Mouse (Mus musculus): ENCODE data around the gene Ppp1r14a. TPM values are rescaled to one million over a fixed set of nuclear protein-coding genes. Genes with fewer than 3 reads are reported as not detected.

Gene Ppp1r14a
- polyA plus RNA-seq, 1 experiment from 2014 or later, result 2.5 TPM

DNA sequence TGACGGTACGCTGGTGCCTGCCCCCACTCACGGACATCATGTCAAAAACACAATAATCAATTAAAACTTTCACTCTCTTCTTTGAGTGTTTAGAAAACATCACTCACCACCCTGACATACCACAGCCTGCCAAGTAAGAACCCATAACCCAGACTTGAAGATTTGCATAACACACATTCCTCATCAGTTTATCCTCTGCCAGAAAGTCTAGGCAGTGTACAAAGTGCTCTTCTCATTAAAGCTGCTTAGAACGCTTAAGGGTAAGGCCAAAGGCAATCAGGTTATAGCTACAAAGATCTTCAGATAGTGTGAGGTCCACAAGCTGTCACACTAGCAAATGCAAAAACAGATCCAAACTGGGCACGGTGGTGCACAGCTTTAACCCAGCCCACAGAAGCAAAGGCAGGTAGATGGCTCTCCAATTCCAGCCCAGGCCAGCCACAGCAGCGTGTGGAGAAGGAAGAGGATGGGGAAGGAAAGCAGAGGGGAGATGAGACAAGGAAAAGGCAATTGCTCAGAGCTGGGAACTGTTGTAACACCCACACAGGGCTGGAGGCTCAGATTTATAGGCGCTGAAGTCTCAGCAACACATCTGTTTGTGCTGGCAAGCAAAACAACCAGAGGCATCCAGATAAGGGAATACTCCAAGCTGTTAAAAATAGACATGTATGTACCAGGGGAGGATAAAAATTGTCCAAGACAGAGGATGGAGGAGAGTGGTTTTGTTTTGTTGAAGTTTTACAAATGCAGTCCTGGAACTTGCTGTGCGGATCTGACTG is 17.2 kb upstream of the Ppp1r14a start:
- Histone ChIP-seq H3K36me3 (ENCODE audit: control insufficient read depth, insufficient read depth, low read length) (no peaks in the 10 kb centered on the region), H3K9me3 (replicated peaks; ENCODE audit: control insufficient read depth, low read length, poor library complexity, severe bottlenecking) (no peaks in the 10 kb centered on the region), H3K9ac (ENCODE audit: low read depth, low read length) (no peak overlapping the region), H3K4me2 (ENCODE audit: low read length) (no peak overlapping the region), H3K4me1 (ENCODE audit: control insufficient read depth, insufficient read depth, low read length) (no peaks in the 10 kb centered on the region), H3K27me3 (ENCODE audit: control insufficient read depth, insufficient read depth, low read depth, low read length) (no peaks in the 10 kb centered on the region), H3K27ac (ENCODE audit: low read length) (no peak overlapping the region), H3K4me3 (ENCODE audit: low read depth, low read length) (no peak overlapping the region)
- 78% methylated on average over 8 of the region's 8 CpGs for WGBS
- ATAC-seq, result no peak

DNA sequence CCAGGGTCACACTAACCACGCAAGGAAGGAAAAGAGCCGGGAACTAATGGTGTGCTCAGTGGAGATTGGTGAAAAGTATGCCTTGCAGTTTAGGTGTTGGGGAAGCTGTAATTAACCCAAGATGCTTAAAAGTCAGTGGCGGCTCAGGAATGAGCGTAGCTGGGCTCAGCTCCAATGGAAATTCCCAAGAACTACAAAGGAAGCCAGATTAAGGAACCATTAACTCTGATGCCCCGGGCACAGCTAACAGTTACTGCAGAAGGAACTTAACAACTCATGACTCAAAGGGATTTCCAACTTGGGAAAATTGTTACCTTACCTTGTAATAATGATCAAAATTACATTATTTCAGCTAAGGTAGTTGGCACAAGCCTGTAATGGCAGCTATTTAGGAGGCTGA is 12.4 kb upstream of the Ppp1r14a start:
- Histone ChIP-seq H3K4me3 (ENCODE audit: low read depth, low read length) (no peak overlapping the region), H3K9ac (ENCODE audit: low read depth, low read length) (no peak overlapping the region), H3K4me2 (ENCODE audit: low read length) (no peak overlapping the region), H3K9me3 (replicated peaks; ENCODE audit: control insufficient read depth, low read length, poor library complexity, severe bottlenecking) (no peaks in the 10 kb centered on the region), H3K27ac (ENCODE audit: low read length) (no peak overlapping the region), H3K4me1 (ENCODE audit: control insufficient read depth, insufficient read depth, low read length) (peaks cover 6% of the 10 kb centered on the region; the same call in 1 of the 2 replicates), H3K27me3 (ENCODE audit: control insufficient read depth, insufficient read depth, low read depth, low read length) (no peaks in the 10 kb centered on the region), H3K36me3 (ENCODE audit: control insufficient read depth, insufficient read depth, low read length) (no peaks in the 10 kb centered on the region)
- no peak for ATAC-seq
- WGBS, result 83% methylated on average over 5 of the region's 5 CpGs

DNA sequence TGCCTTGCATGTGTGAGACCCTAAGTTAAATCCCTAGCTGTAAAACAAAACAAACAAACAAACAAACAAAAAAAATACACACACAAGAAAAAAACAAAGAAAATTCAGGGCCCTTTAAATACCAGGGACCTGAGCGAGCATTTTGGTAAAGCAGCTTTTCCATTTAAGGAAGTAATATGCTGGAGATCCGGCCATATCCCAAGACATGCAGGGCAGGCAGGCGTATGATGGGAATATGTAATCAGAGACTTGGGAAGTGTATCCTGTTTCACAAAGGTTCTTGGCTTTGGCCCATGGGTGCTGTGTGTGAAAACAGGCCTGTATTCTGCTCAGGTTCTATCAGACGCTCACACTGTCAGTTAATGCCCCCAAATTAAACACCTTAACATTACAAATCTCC is 11.6 kb upstream of the Ppp1r14a start:
- no peaks in the 10 kb centered on the region for H3K9me3 ChIP-seq (replicated peaks; ENCODE audit: control insufficient read depth, low read length, poor library complexity, severe bottlenecking)
- ATAC-seq, result no peak
- 91% methylated on average over 4 of the region's 4 CpGs for WGBS
- no peak overlapping the region for H3K9ac ChIP-seq (ENCODE audit: low read depth, low read length)
- H3K27me3 ChIP-seq (ENCODE audit: control insufficient read depth, insufficient read depth, low read depth, low read length), result peaks cover 5% of the 10 kb centered on the region
- no peaks in the 10 kb centered on the region for H3K36me3 ChIP-seq (ENCODE audit: control insufficient read depth, insufficient read depth, low read length)
- no peak overlapping the region for H3K4me2 ChIP-seq (ENCODE audit: low read length)
- peaks cover 11% of the 10 kb centered on the region; the same call in 1 of the 2 replicates for H3K4me1 ChIP-seq (ENCODE audit: control insufficient read depth, insufficient read depth, low read length)
- H3K27ac ChIP-seq (ENCODE audit: low read length), result no peak overlapping the region
- no peak overlapping the region for H3K4me3 ChIP-seq (ENCODE audit: low read depth, low read length)

DNA sequence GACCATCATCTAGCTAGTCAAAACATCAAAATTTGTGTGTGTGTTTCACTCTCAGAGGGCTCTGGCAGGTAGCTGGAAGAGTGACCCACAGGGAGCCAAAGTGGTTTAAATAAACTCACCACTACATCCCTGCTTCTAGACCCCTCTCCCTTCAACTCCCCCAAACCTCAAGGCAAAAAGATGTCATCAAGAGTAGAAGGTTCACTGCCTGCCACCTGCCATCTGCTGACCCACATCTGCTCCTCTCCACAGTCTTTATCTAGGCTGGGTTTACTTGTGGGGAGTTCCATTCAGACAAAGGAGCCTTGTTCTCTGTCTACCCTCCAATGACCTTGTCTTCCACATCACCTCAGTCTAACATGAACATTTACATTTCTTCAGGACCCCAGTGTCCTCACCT is 9.8 kb upstream of the Ppp1r14a start:
- Histone ChIP-seq H3K9ac (ENCODE audit: low read depth, low read length) (no peak overlapping the region), H3K36me3 (ENCODE audit: control insufficient read depth, insufficient read depth, low read length) (no peaks in the 10 kb centered on the region), H3K4me2 (ENCODE audit: low read length) (no peak overlapping the region), H3K9me3 (replicated peaks; ENCODE audit: control insufficient read depth, low read length, poor library complexity, severe bottlenecking) (no peaks in the 10 kb centered on the region), H3K4me1 (ENCODE audit: control insufficient read depth, insufficient read depth, low read length) (peaks cover 11% of the 10 kb centered on the region; the same call in 1 of the 2 replicates), H3K4me3 (ENCODE audit: low read depth, low read length) (no peak overlapping the region), H3K27me3 (ENCODE audit: control insufficient read depth, insufficient read depth, low read depth, low read length) (peaks cover 9% of the 10 kb centered on the region), H3K27ac (ENCODE audit: low read length) (no peak overlapping the region)
- ATAC-seq, result no peak

DNA sequence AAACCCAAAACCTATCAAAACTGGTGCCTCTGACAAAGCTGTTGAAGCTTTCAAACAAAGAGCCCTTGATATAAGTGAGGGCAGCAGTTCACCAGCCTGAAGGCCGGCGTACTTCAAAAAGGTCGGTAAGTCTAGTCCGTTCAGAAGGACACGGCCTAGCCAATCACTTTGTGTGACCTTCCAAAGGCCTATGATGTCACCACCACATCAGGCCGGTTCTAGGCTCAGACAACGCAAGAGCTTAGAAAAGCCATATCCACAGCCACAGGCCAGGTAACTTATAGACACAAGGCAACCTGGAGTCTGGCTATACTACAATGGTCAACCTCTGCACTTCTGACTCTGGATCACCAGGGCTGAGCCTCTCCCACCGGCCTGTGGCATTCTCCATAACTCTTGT is 9.2 kb upstream of the Ppp1r14a start:
- H3K27me3 ChIP-seq (ENCODE audit: control insufficient read depth, insufficient read depth, low read depth, low read length), result peaks cover 9% of the 10 kb centered on the region

DNA sequence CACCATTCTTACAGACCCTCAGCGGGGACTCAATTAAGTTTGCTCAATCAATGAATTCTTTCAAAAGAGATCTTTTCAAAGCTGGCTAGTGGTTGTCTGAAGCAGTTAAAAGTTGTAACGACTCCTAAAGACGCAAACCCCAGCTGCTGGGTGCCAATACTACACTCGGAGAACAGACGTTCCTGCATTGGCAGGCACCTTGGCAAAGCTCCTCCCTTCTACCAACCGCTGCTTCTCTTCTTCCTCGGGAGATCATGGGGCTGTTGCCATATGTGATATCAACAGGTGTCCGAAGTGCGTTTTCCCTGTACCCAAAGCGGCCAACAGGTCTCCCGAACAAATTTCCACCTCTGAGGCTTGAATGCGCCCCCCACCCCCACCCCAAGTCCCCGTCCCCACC is 8.3 kb upstream of the Ppp1r14a start:
- H3K27me3 ChIP-seq (ENCODE audit: control insufficient read depth, insufficient read depth, low read depth, low read length), result peaks cover 9% of the 10 kb centered on the region
- peaks cover 11% of the 10 kb centered on the region; the same call in 1 of the 2 replicates for H3K4me1 ChIP-seq (ENCODE audit: control insufficient read depth, insufficient read depth, low read length)
- no peaks in the 10 kb centered on the region for H3K36me3 ChIP-seq (ENCODE audit: control insufficient read depth, insufficient read depth, low read length)
- ATAC-seq, result 0 out of 2 replicates have a peak, but pooled peaks have one; percentile 7
- peak overlapping the region; percentile 70 for H3K4me3 ChIP-seq (ENCODE audit: low read depth, low read length)
- peak overlapping the region; percentile 96 for H3K4me2 ChIP-seq (ENCODE audit: low read length)
- no peaks in the 10 kb centered on the region for H3K9me3 ChIP-seq (replicated peaks; ENCODE audit: control insufficient read depth, low read length, poor library complexity, severe bottlenecking)
- H3K27ac ChIP-seq (ENCODE audit: low read length), result no peak overlapping the region
- H3K9ac ChIP-seq (ENCODE audit: low read depth, low read length), result peak overlapping the region; percentile 82
- 16% methylated on average over 13 of the region's 13 CpGs for WGBS

More for the DNA sequence above, 9.2 kb upstream of the Ppp1r14a start:
- WGBS, result 95% methylated on average over 8 of the region's 8 CpGs
- H3K4me3 ChIP-seq (ENCODE audit: low read depth, low read length), result no peak overlapping the region
- no peak overlapping the region for H3K27ac ChIP-seq (ENCODE audit: low read length)
- no peak overlapping the region for H3K9ac ChIP-seq (ENCODE audit: low read depth, low read length)
- no peaks in the 10 kb centered on the region for H3K9me3 ChIP-seq (replicated peaks; ENCODE audit: control insufficient read depth, low read length, poor library complexity, severe bottlenecking)
- no peak for ATAC-seq
- H3K4me2 ChIP-seq (ENCODE audit: low read length), result no peak overlapping the region
- peaks cover 11% of the 10 kb centered on the region; the same call in 1 of the 2 replicates for H3K4me1 ChIP-seq (ENCODE audit: control insufficient read depth, insufficient read depth, low read length)
- no peaks in the 10 kb centered on the region for H3K36me3 ChIP-seq (ENCODE audit: control insufficient read depth, insufficient read depth, low read length)

DNA sequence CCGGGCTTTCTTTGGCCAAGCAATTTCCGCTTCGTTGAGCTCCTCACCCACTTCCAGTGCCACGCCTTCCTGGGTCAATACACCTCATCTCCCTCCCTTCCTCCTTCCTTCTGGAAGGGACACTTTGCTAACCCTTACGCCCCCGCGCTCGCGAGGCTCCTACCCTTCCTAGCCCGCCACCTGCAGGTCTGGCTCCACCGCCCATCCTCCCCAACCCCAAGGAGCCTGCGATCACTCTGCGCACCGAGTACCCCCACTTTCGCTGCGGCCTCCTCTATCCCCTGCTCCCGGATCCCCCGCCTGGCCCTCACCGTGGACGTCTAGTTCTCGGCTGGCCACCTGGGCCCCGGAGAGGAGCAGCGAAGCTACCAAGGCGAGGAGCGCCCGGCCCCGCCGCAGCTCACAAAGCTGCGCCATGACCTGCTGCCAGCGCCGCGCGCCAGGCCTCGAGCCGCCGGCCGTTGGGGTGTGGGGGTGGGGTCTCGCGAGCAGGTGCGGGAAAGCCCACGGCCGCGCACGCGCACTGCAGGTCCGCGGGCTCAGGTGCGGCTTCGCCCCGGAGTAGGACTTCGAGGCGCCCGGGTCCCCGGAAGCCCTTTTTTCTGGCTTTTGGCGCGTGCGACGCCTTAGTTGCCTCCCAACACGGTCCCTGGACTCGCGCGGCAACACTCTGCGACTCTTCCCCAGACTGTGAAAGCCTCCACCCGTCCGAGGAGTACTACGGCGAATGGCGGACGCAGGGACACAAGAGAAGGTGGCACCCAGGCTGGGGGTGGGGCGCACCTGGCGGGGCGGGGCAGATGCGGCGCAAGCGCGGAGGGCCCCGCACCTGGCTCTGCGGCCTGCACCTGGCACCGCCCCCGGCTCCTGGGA is 7.7 kb upstream of the Ppp1r14a start, which contains the start of gene Spint2:
TSS of gene Spint2 (minus strand) at position 712 of the 873 bp plus-strand sequence.
- no peaks in the 10 kb centered on the region for H3K36me3 ChIP-seq (ENCODE audit: control insufficient read depth, insufficient read depth, low read length)
- H3K9ac ChIP-seq (ENCODE audit: low read depth, low read length), result peak within 1 kb of the TSS; percentile 82
- H3K4me2 ChIP-seq (ENCODE audit: low read length), result peak within 1 kb of the TSS; percentile 96
- ATAC-seq, result peak; percentile 86
- H3K4me1 ChIP-seq (ENCODE audit: control insufficient read depth, insufficient read depth, low read length), result peaks cover 11% of the 10 kb centered on the region; the same call in 1 of the 2 replicates
- peak within 1 kb of the TSS; percentile 70 for H3K4me3 ChIP-seq (ENCODE audit: low read depth, low read length)
- peak within 1 kb of the TSS; percentile 23; the same call in 1 of the 2 replicates for H3K27ac ChIP-seq (ENCODE audit: low read length)
- peaks cover 9% of the 10 kb centered on the region for H3K27me3 ChIP-seq (ENCODE audit: control insufficient read depth, insufficient read depth, low read depth, low read length)
- no peaks in the 10 kb centered on the region for H3K9me3 ChIP-seq (replicated peaks; ENCODE audit: control insufficient read depth, low read length, poor library complexity, severe bottlenecking)
- WGBS, result under 1% methylated on average over 71 of the region's 80 CpGs

DNA sequence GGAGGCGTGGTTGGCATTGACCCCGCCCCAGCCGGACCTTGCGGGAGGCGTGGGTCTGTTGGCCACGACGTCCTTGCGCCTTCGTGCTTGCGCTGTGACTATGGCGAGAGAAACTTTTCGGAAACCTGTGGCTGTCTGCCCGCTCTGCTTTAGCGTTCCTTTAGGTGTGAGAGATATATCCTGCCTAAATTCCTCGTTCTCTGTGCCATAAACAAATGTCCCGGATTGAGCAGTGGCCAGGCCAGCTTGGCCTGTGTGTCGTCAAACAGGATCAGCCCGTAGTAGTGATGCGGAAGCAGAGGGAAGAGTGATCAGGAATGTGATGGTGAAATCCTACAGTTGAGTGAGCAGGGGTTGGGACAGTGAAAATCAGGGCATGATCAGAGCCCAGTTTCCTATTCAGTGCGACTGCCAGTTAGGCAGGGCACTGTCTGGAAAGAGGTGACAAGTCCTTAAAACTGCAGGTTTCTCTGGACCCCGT is 7.0 kb upstream of the Ppp1r14a start:
- Histone ChIP-seq H3K27ac (ENCODE audit: low read length) (no peak overlapping the region), H3K9me3 (replicated peaks; ENCODE audit: control insufficient read depth, low read length, poor library complexity, severe bottlenecking) (no peaks in the 10 kb centered on the region), H3K9ac (ENCODE audit: low read depth, low read length) (peak overlapping the region; percentile 82), H3K4me3 (ENCODE audit: low read depth, low read length) (peak overlapping the region; percentile 70), H3K4me1 (ENCODE audit: control insufficient read depth, insufficient read depth, low read length) (peaks cover 11% of the 10 kb centered on the region; the same call in 1 of the 2 replicates), H3K36me3 (ENCODE audit: control insufficient read depth, insufficient read depth, low read length) (no peaks in the 10 kb centered on the region), H3K4me2 (ENCODE audit: low read length) (peak overlapping the region; percentile 96), H3K27me3 (ENCODE audit: control insufficient read depth, insufficient read depth, low read depth, low read length) (peaks cover 9% of the 10 kb centered on the region)
- ATAC-seq, result 0 out of 2 replicates have a peak, but pooled peaks have one; percentile 1
- WGBS, result 12% methylated on average over 21 of the region's 21 CpGs
